Mouse (Mus musculus) intestine, embryonic 14.5 days (tissue): ENCODE data around the gene Spink4. TPM values are rescaled to one million over a fixed set of nuclear protein-coding genes. Genes with fewer than 3 reads are reported as not detected.

Experiments used
- ATAC-seq: fragments of 200-750 bp; cut with Nextera tagmentation; replicated peaks from 2 replicates; pipeline ENCODE4 v1.8.0; 2017; ENCODE audit warnings: low read depth, moderate number of reproducible peaks, moderate TSS enrichment, moderate library complexity; ENCODE audit not compliant: low FRiP score, low TSS enrichment
- DNase-seq: peaks from one replicate; pipeline ENCODE4 v3.0.0-alpha.2; 2018; ENCODE audit warnings: low spot score
- H3K27ac ChIP-seq: fragments of 300-500 bp; sonication (generic); 2 replicates; pipeline ENCODE4 v1.5.1; 2014; ENCODE audit warnings: low read depth, mild to moderate bottlenecking, control low read depth
- H3K27me3 ChIP-seq: fragments of 300-500 bp; sonication (generic); replicated peaks from 2 replicates; pipeline ENCODE4 v1.6.1; 2014; ENCODE audit warnings: low read length, control low read depth; ENCODE audit not compliant: control insufficient read depth, insufficient read depth
- H3K36me3 ChIP-seq: fragments of 300-500 bp; sonication (generic); 2 replicates; pipeline ENCODE4 v1.6.1; 2014; ENCODE audit warnings: low read length, control low read depth; ENCODE audit not compliant: control insufficient read depth, insufficient read depth
- H3K4me1 ChIP-seq: fragments of 300-500 bp; sonication (generic); replicated peaks from 2 replicates; pipeline ENCODE4 v1.6.1; 2014; ENCODE audit warnings: low read length, control low read depth, mixed read lengths; ENCODE audit not compliant: control insufficient read depth, insufficient read depth
- H3K4me2 ChIP-seq: fragments of 300-500 bp; sonication (generic); 2 replicates; pipeline ENCODE4 v1.6.1; 2014; ENCODE audit warnings: low read length
- H3K4me3 ChIP-seq: fragments of 300-500 bp; sonication (generic); 2 replicates; pipeline ENCODE4 v1.5.1; 2014; ENCODE audit warnings: low read depth, low read length, control low read depth, mixed read lengths
- H3K9ac ChIP-seq: fragments of 300-500 bp; sonication (generic); 2 replicates; pipeline ENCODE4 v1.6.1; 2014; ENCODE audit warnings: mild to moderate bottlenecking, low read length
- H3K9me3 ChIP-seq: fragments of 300-500 bp; sonication (generic); 2 replicates; pipeline ENCODE4 v1.6.1; 2016; ENCODE audit warnings: low read length, control low read depth; ENCODE audit not compliant: control insufficient read depth
- WGBS: fragments of 180-500 bp; shearing (Covaris S2); extraction: QIAGEN DNeasy Blood & Tissue Kit; methylation state at CpG from one replicate; pipeline ENCODE4 v1.1.7; 2014; 5-methylcytosine and 5-hydroxymethylcytosine counted together
- polyA plus RNA-seq: library from polyadenylated mRNA; unstranded; fragments of >200 nt; fragmentation: Nextera tagmentation; extraction: Ambion mirVana; gene quantifications from 2 replicates; pipeline ENCODE4 v1.2.1, GENCODE M21; 2014

Gene Spink4
- polyA plus RNA-seq, 1 experiment from 2014 or later: 76.7 TPM

DNA sequence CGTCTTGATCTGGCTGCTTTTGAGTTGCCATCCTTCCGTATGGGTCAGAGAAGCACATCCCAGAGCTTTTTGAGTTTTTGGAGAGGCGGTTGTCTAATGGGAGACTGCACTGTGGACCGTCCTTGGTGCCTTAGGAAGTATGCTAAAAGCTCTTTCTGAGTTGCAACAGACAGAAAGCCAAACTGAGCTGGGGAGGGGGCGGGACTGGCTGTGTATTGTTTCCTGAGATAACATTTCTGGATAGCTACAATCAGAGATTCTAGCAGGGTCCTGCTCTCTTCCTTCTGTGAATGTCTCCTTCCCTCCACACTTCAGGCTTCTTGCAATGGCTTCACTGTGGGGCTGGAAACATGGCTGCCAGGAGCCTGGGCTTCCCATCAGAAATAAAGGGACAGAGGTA is 42.3 kb upstream of the Spink4 start:
- no peak overlapping the region for H3K9ac ChIP-seq
- no peaks in the 10 kb centered on the region for H3K27me3 ChIP-seq
- no peak for ATAC-seq
- H3K9me3 ChIP-seq: no peaks in the 10 kb centered on the region
- DNase-seq: no peak
- H3K4me1 ChIP-seq: peaks cover 43% of the 10 kb centered on the region
- H3K4me3 ChIP-seq: no peak overlapping the region
- peak overlapping the region; percentile 69; the same call in 1 of the 2 replicates for H3K27ac ChIP-seq
- H3K36me3 ChIP-seq: no peaks in the 10 kb centered on the region
- WGBS: 71% methylated on average over 5 of the region's 5 CpGs
- H3K4me2 ChIP-seq: no peak overlapping the region

DNA sequence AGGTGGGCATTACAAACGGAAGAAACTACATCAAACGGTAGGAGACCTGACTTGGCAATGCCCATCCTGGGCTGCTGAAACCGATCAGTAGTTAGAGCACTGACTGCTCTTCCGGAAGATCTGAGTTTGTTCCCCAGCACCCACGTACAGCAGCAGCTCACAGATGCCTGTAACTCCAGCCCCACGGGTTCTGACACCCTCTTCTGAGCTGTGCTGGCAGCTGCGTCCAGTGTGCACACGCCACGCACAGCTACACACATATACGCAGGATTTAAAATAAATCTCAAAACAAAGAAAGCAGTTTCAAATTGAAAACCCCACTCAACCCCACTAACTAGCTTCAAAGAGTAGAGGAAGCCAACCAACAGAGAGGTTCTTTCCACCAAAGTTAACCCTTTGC is 36.7 kb upstream of the Spink4 start:
- DNase-seq (no peak), ATAC-seq (no peak)
- Histone ChIP-seq H3K27ac (no peak overlapping the region), H3K27me3 (no peaks in the 10 kb centered on the region), H3K9me3 (no peaks in the 10 kb centered on the region), H3K4me3 (no peak overlapping the region), H3K9ac (no peak overlapping the region), H3K4me2 (no peak overlapping the region), H3K36me3 (no peaks in the 10 kb centered on the region), H3K4me1 (no peaks in the 10 kb centered on the region)
- 82% methylated on average over 10 of the region's 10 CpGs for WGBS

GRCm38 (mm10) chr4:40884282-40885165 is 35.3 kb upstream of the Spink4 start:
- H3K27me3 ChIP-seq: no peaks in the 10 kb centered on the region
- 82% methylated on average over 12 of the region's 12 CpGs for WGBS
- no peaks in the 10 kb centered on the region for H3K36me3 ChIP-seq
- no peak overlapping the region for H3K4me3 ChIP-seq
- no peak for DNase-seq
- no peaks in the 10 kb centered on the region for H3K4me1 ChIP-seq
- H3K9me3 ChIP-seq: no peaks in the 10 kb centered on the region
- no peak overlapping the region for H3K27ac ChIP-seq
- ATAC-seq: no peak
- no peak overlapping the region for H3K9ac ChIP-seq
- no peak overlapping the region for H3K4me2 ChIP-seq

- 81% methylated on average over 2 of the region's 2 CpGs for WGBS
- Histone ChIP-seq H3K27ac (no peak overlapping the region), H3K36me3 (no peaks in the 10 kb centered on the region), H3K4me2 (no peak overlapping the region), H3K4me1 (no peaks in the 10 kb centered on the region), H3K9me3 (no peaks in the 10 kb centered on the region), H3K4me3 (no peak overlapping the region), H3K9ac (no peak overlapping the region), H3K27me3 (no peaks in the 10 kb centered on the region)
- ATAC-seq (no peak), DNase-seq (no peak)
Observed at GRCm38 (mm10) chr4:40885166-40885525, 34.7 kb upstream of the Spink4 start.

GRCm38 (mm10) chr4:40885883-40886282 is 34.0 kb upstream of the Spink4 start:
- Histone ChIP-seq H3K4me3 (no peak overlapping the region), H3K27ac (no peak overlapping the region), H3K36me3 (no peaks in the 10 kb centered on the region), H3K9me3 (no peaks in the 10 kb centered on the region), H3K4me2 (no peak overlapping the region), H3K4me1 (no peaks in the 10 kb centered on the region), H3K9ac (no peak overlapping the region), H3K27me3 (no peaks in the 10 kb centered on the region)
- DNase-seq (no peak), ATAC-seq (no peak)
- whole genome bisulfite sequencing: 68% methylated on average over 4 of the region's 4 CpGs

- H3K9me3 ChIP-seq: no peaks in the 10 kb centered on the region
- no peak overlapping the region for H3K27ac ChIP-seq
- no peak overlapping the region for H3K9ac ChIP-seq
- no peaks in the 10 kb centered on the region for H3K36me3 ChIP-seq
- H3K4me2 ChIP-seq: no peak overlapping the region
- DNase-seq (no peak), ATAC-seq (no peak)
- WGBS: 70% methylated on average over 11 of the region's 11 CpGs
- no peaks in the 10 kb centered on the region for H3K27me3 ChIP-seq
- no peaks in the 10 kb centered on the region for H3K4me1 ChIP-seq
- no peak overlapping the region for H3K4me3 ChIP-seq
Observed at GRCm38 (mm10) chr4:40888839-40889238, 31.0 kb upstream of the Spink4 start.

- no peaks in the 10 kb centered on the region for H3K4me1 ChIP-seq
- H3K9ac ChIP-seq: no peak overlapping the region
- 26% methylated on average over 3 of the region's 3 CpGs for WGBS
- ATAC-seq (no peak), DNase-seq (no peak)
- H3K9me3 ChIP-seq: no peaks in the 10 kb centered on the region
- no peak overlapping the region for H3K27ac ChIP-seq
- no peaks in the 10 kb centered on the region for H3K27me3 ChIP-seq
- no peak overlapping the region for H3K4me2 ChIP-seq
- H3K36me3 ChIP-seq: no peaks in the 10 kb centered on the region
- H3K4me3 ChIP-seq: no peak overlapping the region
Observed at GRCm38 (mm10) chr4:40889252-40889651, 30.6 kb upstream of the Spink4 start.

DNA sequence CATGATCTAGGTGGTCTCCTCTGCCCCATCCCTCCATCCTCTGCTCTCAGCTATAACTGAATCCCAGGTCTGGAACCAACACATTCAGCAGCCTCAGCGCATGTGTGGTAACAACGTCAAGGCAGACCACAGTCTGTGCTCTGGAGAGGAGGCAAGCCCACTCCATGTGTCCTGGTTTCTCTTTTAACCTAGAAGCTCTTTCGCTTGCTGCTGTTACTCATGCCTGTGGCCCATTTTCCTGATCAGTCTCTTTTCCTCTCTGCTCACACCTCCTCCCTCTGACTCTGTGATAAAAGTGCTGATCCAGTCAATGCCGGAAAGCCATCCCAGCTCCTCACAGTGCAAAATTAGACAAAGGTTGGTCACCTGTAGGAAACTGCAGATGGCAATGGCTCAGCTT is 29.9 kb upstream of the Spink4 start:
- no peaks in the 10 kb centered on the region for H3K36me3 ChIP-seq
- DNase-seq (no peak), ATAC-seq (no peak)
- no peak overlapping the region for H3K9ac ChIP-seq
- H3K4me1 ChIP-seq: no peaks in the 10 kb centered on the region
- no peaks in the 10 kb centered on the region for H3K27me3 ChIP-seq
- no peak overlapping the region for H3K4me3 ChIP-seq
- no peak overlapping the region for H3K27ac ChIP-seq
- no peak overlapping the region for H3K4me2 ChIP-seq
- H3K9me3 ChIP-seq: no peaks in the 10 kb centered on the region
- WGBS: 85% methylated on average over 4 of the region's 4 CpGs

GRCm38 (mm10) chr4:40891206-40891605 is 28.6 kb upstream of the Spink4 start:
- Histone ChIP-seq H3K27me3 (no peaks in the 10 kb centered on the region), H3K4me3 (no peak overlapping the region), H3K9me3 (no peaks in the 10 kb centered on the region), H3K36me3 (no peaks in the 10 kb centered on the region), H3K9ac (no peak overlapping the region), H3K4me1 (no peaks in the 10 kb centered on the region), H3K4me2 (no peak overlapping the region), H3K27ac (no peak overlapping the region)
- no peak for DNase-seq
- ATAC-seq: no peak
- 72% methylated on average over 5 of the region's 5 CpGs for WGBS
